Mouse (Mus musculus): ENCODE data around the gene Arhgap19.

Arhgap19 gene

DNA sequence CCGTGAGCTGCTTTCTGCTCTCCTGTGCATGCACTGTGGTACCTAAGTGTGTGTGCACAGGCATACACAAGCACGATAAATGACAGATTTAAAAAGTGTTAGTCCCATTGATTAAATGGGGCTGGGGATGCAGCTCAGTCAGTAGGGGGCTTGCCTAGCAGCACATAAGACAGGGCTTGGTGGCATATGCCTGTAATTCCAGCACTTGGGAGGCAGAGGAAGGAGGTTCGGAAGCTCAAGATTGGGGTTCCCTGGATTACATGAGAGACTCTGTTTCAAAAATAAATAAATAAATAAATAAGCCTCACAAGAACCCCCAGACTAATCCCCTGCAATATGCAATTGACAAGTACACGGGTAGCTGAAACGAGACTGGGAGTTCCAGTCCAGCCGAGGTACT, 1.4 kb downstream of the Arhgap19 start:
- no peak for ATAC-seq (ENCODE audit: low TSS enrichment)

DNA sequence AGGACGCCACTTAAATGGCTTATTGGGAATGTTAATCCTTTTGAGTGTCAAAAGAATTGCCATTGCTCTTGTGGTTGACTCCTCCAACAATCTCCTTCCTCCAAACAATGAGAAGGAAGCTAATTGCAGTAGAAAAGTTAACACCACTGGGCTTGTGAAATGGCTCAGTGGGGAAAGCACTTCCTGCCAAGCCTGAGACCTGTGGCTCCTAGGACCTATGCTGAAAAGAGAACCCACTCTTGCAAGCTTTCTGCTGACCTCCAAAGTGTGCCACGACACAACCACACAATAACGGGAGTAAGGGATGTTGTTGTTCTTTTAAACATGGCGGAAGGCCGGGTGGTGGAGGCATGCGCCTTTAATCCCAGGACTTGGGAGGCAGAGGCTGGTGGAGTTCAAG, 4.3 kb downstream of the Arhgap19 start:
- no peak for ATAC-seq (ENCODE audit: low TSS enrichment)

DNA sequence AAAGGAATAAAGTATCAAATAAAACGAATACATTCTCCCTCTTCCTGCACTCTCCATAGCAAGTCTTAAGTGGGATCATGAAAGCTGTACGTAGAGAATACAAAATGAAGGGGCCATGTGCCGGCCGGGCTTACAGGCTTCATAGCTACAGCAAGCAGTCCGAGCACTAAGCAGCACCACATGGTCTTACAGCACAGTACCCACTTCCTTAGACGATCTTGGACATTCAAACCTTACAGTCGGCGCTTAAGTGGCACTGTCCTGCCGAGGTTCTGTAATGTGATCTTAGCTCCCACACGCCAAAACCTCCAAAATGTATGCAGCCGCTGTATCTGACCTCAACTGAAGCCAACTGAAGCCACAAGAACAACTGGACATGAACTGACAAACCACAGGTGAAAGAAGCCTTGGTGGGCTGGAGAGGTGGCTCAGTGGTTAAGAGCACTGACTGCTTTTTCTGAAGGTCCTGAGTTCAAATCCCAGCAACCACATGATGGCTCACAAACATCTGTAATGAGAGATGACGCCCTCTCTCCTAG, 5.0 kb downstream of the Arhgap19 start:
- no peak for ATAC-seq (ENCODE audit: low TSS enrichment)

DNA sequence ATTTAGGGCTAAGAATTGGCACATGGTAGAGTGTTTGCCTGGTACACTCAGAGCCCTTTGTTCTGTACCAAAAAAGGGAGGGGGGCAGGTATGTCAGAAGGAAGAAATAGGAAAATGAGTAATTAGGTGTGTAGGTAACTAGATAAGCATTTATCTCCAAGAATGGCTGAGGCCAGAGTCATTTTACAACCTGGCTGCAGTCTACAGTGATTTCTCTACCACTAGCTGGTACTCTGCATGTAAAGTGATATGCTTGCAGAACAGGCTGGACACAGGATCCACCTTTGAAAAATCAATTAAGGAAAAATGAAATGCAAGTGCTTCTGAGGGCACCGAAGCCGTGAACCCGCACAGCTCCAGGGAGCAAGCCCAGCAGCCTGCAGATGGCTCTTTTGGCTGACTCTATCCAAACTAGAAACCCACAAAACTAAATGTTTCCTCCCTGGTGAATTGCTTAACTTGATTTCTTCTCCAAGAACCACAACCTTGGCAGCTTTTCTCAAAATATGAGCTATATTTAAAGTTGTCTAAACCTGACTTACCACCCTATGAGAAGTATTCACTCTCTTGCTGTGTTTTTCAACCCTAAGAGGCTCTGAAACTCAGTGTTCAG, 5.6 kb downstream of the Arhgap19 start:
- ATAC-seq (ENCODE audit: low TSS enrichment) = no peak

DNA sequence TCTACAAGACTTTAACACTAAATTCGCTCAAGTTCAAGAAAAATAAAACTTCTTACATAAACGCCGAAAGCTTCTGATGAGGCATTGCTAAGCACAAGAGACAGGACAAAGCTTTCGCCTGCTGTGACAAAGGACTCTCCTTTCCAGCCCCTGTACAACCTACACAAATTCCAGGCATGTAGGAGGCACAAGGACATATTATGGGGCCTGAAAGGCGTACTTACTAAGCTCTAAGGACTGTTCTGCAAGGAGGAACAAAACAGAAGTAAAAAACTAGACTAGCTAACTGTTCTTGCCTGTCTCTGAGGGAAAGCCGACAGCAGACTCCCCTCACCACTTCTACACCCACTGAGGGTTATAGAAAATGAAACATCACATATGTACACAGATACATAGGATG, 6.9 kb downstream of the Arhgap19 start:
- ATAC-seq (ENCODE audit: low TSS enrichment) = no peak; the same call in 1 of the 2 replicates

DNA sequence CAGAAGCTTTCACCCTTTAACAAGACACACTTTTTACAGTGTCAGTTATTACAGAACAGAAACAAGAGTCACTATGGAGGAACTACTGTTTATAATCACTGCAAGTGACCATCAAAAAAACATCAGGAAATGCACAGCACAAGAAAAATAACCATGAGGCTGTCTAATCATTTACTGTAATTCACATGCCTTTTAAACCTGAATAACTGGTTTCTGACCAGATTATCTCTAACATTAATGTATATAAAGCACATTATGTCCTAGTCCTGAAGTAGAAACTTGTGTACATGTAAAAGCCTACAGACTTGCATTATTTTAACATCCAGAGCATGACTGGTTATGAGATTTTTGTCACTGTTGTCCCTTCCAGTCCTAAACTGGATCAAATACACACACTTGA, 7.8 kb downstream of the Arhgap19 start:
- no peak for ATAC-seq (ENCODE audit: low TSS enrichment)

DNA sequence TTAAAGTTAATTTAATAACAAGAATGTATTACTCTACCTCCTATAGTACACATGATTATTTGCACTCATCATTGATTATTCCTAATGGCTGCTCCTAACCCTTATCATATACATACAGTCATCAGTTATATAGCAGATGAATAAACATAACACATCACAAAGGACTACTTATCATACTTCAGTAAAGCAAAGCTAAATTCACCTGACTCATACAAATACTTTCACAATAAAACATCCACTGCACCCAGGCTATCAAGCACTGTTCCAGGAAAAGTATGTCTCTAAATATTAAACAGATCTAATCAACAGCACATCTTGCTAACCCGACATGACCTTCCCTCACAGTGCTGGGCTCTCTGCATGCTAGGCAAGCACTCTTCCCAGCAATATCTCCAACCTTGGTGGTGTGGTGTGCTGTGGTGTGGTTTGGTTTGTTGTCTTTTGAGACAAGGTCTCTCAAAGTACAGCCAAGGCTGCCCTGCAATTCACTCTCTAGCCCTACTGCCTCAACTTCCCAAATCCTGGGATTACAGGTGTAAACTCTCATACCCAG, 8.8 kb downstream of the Arhgap19 start:
- ATAC-seq (ENCODE audit: low TSS enrichment) = no peak

DNA sequence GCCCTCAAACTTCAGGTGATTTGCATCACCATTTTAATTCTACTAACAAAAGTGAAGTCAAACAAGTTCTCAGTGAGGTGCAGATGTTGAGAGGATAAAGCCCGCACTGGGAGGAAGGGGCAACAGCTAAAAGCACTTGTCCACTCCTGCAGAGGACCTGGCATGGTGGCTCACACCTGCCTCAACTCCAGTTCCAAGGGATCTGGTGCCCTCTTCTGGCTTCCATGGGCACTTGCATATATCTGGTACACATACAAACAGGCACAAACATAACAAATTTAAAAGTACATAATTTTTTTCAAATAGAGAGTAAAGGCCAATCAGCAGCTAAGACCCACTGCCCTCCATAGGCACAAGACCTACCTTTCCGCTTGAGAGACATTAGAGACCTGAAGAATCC, 10.5 kb downstream of the Arhgap19 start:
- ATAC-seq (ENCODE audit: low TSS enrichment) = no peak

DNA sequence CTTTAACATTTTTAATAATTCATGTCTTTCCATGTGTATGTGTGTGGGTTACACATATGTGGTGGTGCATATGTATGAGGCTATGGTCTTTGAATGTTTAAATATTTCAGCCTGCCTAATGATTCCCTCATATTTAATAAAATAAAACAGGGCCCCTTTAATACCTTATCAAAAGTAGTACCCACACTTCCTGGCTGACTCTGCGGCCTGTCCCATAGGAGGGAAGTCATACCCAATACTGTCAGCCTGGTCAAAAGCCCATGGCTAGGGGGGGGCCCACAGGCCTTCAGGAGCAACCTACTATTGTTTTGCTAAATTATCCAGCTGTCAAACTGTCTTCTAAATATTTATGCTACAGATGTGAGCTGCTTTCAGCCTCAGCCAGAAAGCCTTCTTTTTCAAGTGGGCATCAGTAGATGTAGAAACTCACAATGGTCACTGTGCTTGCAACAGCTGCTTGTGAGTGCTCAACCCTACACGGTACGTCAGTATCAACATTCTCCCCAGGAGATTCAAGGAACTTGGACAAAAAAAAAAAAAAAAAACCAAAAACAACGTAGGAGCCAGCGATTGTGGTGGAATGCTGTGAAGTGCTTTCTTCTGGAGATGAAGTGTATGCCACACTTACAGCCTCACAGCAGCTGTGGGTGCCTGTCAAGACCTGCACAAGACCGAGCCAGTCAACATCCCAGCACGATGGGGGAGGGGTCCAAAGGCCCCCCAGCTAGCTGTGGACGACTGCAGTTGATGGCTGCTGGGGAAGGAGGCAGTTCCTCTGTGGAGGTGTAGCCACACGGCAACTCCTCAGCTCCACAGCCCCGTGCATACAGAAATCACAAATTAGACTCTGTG, 12.5 kb downstream of the Arhgap19 start:
- ATAC-seq (ENCODE audit: low TSS enrichment) = no peak

DNA sequence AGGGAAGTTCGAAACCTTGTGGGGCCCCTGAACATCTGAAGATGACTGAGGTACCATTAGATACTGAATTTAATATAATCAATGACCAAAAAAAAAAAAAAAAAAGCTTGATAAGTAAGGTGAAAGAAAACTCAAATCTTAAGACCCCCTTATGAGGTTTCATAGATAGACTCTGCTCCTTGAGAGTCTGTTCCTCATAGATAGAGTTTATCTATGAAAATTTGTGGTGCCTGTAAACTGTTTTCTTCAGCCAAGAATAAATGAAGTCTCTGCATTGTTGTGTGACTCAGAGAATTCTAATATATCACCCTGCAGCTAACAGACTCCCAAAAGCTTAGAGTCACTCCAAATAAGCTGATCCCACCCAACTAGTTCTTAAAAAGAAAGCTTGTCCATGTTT, 15.0 kb downstream of the Arhgap19 start:
- ATAC-seq (ENCODE audit: low TSS enrichment) = no peak

DNA sequence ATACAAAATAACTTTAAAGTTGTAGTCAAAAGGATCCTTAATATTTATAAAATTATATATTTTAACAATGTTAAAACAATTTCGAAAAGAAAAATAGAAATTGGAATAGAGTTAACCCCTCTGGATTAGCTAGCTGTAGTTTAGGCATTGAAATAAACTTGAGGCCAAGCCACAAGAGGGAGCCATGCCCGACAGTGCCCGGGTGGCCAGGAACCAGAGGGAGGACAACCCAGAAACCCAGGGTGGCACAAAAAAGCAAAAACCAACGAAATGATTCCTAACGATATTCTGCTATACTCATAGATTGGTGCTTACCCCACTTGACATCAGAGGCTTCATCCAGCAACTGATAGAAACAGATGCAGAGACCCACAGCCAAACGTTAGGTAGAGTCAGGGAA, 24.3 kb downstream of the Arhgap19 start:
- ATAC-seq (ENCODE audit: low TSS enrichment) = no peak

DNA sequence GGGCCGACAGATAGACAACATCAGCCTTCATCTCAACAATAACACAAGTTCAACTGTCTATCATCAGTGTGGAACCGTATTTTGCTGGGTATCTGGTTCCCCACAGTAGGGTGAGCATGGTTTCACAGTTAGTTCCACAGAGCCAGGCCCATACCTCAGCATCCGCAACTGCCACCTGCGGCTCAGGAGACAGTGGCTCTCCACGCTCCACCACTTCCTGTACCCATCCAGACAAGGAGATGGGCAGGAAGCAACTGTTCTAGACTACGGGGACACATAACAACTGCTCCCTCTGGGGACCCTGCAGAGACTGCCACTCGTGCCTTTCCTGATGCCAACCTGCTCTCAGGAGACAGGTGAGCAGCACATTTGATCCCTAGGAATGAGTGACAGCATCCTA, 33.1 kb downstream of the Arhgap19 start:
- no peak for ATAC-seq (ENCODE audit: low TSS enrichment)

DNA sequence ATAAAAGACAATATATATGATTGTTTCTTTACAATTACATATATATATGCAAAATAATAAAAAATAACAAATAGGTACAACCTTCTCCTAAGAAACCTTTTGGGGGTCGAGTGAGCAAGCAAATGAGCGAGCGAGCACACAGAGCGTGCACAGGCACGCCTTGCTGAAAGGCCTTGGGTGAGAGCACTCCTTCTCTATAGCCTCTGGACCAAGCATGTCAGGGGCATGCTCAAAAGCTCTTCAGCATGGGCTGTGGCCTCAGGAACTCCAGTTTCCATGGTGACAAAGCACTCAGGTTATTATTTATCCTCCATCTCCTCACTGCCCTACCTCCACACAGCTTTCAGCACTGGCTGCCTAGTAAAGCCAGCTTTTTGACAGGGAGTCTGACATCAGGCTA, 35.2 kb downstream of the Arhgap19 start:
- no peak for ATAC-seq (ENCODE audit: low TSS enrichment)

DNA sequence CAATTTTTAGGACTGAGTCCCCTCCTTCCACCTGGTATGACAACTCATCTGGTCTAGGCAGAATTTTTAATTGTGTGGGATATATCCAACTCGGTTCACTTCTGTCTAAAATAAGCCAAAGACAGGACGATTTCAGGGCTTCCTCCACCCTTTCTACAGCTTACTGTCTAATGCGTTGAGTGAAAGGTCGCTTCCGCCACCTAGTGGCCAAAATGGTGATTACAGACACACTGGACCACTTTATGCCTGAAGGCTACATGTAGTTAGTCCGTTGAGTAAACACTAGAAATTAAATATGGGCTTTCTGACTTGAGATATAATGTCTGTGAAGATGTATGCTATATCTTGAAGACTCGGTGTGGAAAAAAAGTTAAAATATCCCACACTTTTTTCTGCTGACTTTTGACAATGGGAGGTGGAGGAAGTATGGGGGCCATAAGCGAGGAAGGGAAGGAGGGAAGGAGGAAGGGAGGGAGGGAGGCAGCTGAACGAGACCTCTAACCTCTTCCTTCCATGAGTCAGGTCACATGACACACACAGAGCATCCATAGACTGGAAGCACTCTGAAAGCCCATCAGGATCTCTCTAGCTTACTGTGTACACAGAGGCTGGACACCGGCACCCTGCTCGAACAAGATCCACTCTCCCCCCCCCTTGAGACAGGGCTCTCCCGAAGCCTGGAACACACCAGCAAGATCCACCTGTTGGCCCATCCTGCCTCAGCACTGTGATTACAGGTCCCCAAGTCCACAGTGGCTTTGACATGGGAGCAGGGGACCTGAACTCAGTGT, 37.8 kb downstream of the Arhgap19 start:
- peak; percentile 90 for ATAC-seq (ENCODE audit: low TSS enrichment)

DNA sequence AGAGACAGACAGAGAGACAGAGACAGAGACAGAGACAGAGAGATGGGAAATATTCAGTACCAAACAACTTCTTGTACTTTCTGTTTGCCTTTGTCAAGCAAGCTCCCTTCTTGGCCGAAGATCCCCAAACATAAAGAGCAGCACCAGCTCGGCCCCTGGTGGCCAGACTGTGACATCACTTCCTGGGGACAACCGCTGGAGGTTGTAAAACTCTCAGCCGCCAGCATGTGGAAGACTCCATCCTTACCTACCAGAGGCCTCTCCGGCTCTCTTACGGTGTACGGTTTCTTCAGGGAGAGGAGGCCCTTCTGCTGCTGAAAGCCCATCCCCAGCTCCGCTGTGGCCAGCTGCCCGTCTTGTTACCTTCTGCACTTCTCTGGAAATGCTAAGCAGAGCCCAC, 40.3 kb downstream of the Arhgap19 start:
- no peak for ATAC-seq (ENCODE audit: low TSS enrichment)

DNA sequence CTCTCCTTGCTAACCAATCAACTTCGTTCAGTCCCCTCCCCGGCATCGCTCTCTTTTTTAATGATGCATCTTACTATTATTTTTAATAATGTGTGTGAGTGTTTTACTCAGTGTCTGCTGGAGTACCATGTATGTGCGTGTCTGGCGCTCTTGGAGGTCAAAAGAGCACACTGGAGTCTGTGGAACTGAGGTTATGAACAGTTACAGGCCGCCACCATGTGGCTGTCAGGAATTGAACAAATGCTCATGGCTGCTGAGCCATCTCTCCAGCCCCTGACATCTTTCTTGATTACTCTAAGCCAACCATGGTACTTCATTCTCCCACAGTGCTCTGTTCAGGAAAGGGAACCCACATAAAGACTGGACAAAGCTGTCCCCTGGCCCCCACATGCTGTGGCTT, 42.1 kb downstream of the Arhgap19 start:
- no peak for ATAC-seq (ENCODE audit: low TSS enrichment)

DNA sequence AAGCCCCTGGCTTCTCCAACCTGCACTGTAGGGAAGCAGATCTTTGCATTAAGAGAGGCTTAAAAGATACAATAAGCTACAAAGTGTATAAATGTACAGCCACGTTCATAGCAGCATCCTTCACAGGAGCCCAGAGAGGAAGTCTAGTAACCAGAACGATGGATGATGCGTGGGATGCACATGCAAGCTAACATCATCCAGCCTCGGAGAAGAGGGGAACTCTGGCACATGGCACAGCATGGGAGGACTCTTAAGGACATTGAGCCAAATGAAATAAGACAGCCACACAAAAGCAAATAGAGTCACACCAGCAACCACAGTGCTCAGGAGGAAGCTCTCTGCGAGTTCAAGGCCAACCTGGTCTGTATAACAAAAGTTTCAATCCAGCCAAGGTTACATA, 42.6 kb downstream of the Arhgap19 start:
- ATAC-seq (ENCODE audit: low TSS enrichment) = peak; percentile 76

DNA sequence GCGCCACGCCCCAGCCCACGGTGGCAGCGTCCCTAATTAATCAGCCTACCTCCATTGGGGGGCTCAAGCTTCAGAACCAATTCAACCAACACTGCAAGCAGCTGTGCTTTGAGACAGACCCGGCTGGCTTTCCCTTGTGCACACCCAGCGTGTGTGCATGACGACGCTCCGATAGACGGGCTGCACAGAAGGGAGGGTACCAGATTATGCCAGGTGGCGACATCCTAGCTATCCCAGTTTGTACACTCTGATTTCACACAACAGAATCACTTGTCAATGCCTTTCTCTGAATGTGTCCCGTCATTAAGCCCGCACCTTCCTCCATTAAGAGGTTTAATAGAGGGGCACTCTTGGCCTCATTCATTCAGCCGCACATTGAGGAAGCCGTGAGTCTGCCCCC, 47.1 kb downstream of the Arhgap19 start:
- ATAC-seq (ENCODE audit: low TSS enrichment) = no peak

DNA sequence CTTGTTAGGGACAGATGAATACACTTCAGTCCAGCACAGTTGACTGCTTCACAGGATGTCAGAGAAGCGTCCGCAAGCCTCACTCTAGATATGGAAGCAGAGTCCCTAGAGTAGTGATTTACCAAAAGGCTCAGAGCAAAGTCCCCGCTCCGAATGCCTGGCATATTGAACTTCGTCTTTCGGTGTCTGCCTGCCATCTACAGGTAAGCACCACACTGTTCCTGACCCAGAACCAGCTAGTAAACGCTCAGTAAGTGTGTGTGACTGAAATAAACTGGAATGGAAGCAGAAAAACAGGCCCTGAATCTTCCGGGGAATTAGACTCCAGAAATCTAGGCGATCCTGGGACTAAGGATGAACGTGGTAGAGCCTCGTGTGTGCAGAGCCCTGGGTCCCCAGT, 49.9 kb downstream of the Arhgap19 start:
- no peak for ATAC-seq (ENCODE audit: low TSS enrichment)

DNA sequence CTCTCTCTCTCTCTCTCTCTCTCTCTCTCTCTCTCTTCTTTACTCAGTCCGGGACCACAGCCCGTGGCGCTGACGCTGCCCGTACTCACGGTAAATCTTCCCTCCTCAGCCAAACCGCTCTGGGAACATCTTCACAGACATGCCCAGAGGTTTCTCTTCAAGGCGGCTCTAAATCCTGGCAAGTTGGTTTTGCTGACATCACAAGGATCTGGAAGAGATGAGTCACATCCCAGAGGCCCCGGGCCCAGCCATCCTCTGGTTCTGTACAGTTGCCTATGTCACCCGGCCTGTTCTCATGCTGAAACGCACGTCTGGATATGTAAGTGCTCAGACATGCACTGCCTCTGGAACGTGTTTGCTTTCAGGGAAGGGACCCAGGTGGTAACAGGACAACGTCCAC, 54.4 kb downstream of the Arhgap19 start:
- no peak for ATAC-seq (ENCODE audit: low TSS enrichment)

DNA sequence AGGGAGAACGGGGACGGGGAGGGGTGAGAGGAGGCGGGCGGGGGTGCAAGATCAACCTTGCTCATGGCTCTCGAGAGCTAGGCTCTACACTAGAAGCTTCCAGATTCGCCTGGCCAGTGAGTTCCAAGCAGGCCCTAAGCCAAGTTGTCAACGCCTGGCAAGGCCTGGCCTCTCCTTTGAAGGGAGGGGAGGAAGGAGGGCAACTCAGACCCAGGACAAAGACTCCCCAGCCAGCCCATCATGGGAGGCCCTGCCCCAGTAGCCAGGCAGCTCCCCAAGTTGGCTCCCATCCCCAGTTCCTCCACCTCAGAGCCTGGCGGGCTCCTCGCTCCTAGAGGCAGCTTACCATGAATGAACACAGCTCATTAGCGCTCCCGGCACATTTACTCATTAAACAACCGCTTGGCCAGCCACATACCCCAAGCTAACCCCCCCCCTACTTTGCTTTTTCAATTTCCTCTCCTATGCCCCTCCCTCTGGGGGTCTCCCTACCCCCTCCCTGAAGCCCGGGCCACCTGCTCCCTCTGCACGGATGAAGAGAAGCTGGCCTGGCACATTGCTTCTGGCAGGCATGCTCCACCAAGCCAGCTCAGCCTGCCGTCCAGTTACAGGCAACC, 55.8 kb downstream of the Arhgap19 start:
- peak; percentile 29; the same call in 1 of the 2 replicates for ATAC-seq (ENCODE audit: low TSS enrichment)

DNA sequence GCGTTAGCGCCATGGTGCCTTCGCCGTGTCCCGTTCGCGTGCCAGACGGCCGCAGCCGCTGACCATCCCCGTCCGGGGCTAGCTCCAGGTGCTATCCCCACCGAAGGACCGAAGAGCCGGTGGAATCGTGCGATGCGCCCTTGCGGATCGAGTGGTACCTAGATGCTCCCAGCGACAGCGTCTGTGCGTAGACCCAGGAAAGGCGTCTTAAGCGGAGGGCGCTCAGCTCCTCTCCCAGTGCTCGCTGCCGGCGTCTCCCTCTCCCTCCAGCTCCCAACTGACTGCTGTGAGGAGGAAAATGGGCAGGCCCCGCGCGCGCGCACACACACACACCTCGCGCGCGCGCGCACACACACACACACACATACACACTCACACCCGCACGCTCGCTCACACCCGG, 58.5 kb downstream of the Arhgap19 start, which contains the start of gene Slit1:
Gene Slit1, minus strand, starts transcription at position 270 of the 400 bp plus-strand sequence.
- peak; percentile 83 for ATAC-seq (ENCODE audit: low TSS enrichment)
